Mouse (Mus musculus): ENCODE data around the gene Nek11. TPM values are rescaled to one million over a fixed set of nuclear protein-coding genes. Genes with fewer than 3 reads are reported as not detected.

Nek11 gene
- 0.30 TPM in 2 replicates for polyA plus RNA-seq (2014; fragmentation: Nextera tagmentation; extraction: Ambion mirVana)

DNA sequence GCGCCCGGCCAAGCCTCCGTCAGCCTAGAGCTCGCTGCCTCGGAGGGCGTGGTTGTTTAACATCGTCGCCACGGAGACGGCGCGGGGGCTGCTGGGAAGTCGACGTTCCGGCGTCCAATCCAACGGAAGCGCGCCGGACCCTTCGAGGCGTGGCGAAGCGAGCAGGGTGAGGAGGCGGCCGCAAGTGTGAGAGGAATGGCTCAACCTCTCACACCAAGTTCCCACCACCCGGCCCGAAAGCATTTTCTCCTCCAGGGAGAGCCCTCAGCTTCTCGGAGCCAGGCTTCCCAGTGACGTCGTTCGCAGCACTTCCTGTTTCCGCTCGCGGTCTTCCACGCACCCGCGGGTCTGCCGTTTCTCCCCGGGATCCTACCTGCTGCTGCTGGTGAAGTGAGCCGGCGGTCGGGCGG is at the start of gene Nek11, which contains the start of gene Aste1:
Gene Nek11, minus strand, starts transcription at position 307 of the 410 bp plus-strand sequence.
Gene Aste1, plus strand, starts transcription at position 175 of the 410 bp plus-strand sequence.
- Histone ChIP-seq H3K27me3 (ENCODE audit: control insufficient read depth, insufficient read depth, low read length) (no peaks in the 10 kb centered on the region), H3K4me2 (peak within 1 kb of the TSS; percentile 83), H3K36me3 (ENCODE audit: control insufficient read depth, insufficient read depth, low read length) (no peaks in the 10 kb centered on the region), H3K9ac (ENCODE audit: low read depth, low read length) (peak within 1 kb of the TSS; percentile 79), H3K27ac (ENCODE audit: low read depth, low read length) (peak within 1 kb of the TSS; percentile 98), H3K4me1 (ENCODE audit: control insufficient read depth, insufficient read depth, low read length) (peaks cover 13% of the 10 kb centered on the region), H3K4me3 (ENCODE audit: low read depth, low read length) (peak within 1 kb of the TSS; percentile 80), H3K9me3 (replicated peaks; ENCODE audit: control insufficient read depth, low read length) (no peaks in the 10 kb centered on the region)
- WGBS (ENCODE audit: insufficient replicate concordance): 0% methylated on average over 44 of the region's 44 CpGs
- ATAC-seq (replicated peaks; ENCODE audit: insufficient number of reproducible peaks, low FRiP score, low TSS enrichment): peak; percentile 96

GRCm38 (mm10) chr9:105408549-105408948 is 13.2 kb upstream of the Nek11 start:
- H3K36me3 ChIP-seq (ENCODE audit: control insufficient read depth, insufficient read depth, low read length): peaks cover 11% of the 10 kb centered on the region; the same call in 1 of the 2 replicates
- 91% methylated on average over 6 of the region's 6 CpGs for WGBS (ENCODE audit: insufficient replicate concordance)

GRCm38 (mm10) chr9:105394720-105395119 is 604 bp downstream of the Nek11 start:
- 12% methylated on average over 11 of the region's 11 CpGs for WGBS (ENCODE audit: insufficient replicate concordance)
- H3K36me3 ChIP-seq (ENCODE audit: control insufficient read depth, insufficient read depth, low read length): no peaks in the 10 kb centered on the region
- peak overlapping the region; percentile 79 for H3K9ac ChIP-seq (ENCODE audit: low read depth, low read length)
- H3K4me3 ChIP-seq (ENCODE audit: low read depth, low read length): peak overlapping the region; percentile 80
- H3K9me3 ChIP-seq (replicated peaks; ENCODE audit: control insufficient read depth, low read length): no peaks in the 10 kb centered on the region
- H3K4me2 ChIP-seq: peak overlapping the region; percentile 83
- 0 out of 2 replicates have a peak, but pooled peaks have one; percentile 3 for ATAC-seq (replicated peaks; ENCODE audit: insufficient number of reproducible peaks, low FRiP score, low TSS enrichment)
- peaks cover 13% of the 10 kb centered on the region for H3K4me1 ChIP-seq (ENCODE audit: control insufficient read depth, insufficient read depth, low read length)
- no peak overlapping the region for H3K27ac ChIP-seq (ENCODE audit: low read depth, low read length)
- no peaks in the 10 kb centered on the region for H3K27me3 ChIP-seq (ENCODE audit: control insufficient read depth, insufficient read depth, low read length)

More at GRCm38 (mm10) chr9:105408549-105408948, 13.2 kb upstream of the Nek11 start:
- no peak overlapping the region for H3K4me2 ChIP-seq
- no peaks in the 10 kb centered on the region for H3K4me1 ChIP-seq (ENCODE audit: control insufficient read depth, insufficient read depth, low read length)
- no peak overlapping the region for H3K4me3 ChIP-seq (ENCODE audit: low read depth, low read length)
- no peak overlapping the region for H3K9ac ChIP-seq (ENCODE audit: low read depth, low read length)
- H3K27ac ChIP-seq (ENCODE audit: low read depth, low read length): no peak overlapping the region
- no peak for ATAC-seq (replicated peaks; ENCODE audit: insufficient number of reproducible peaks, low FRiP score, low TSS enrichment)
- no peaks in the 10 kb centered on the region for H3K27me3 ChIP-seq (ENCODE audit: control insufficient read depth, insufficient read depth, low read length)
- H3K9me3 ChIP-seq (replicated peaks; ENCODE audit: control insufficient read depth, low read length): no peaks in the 10 kb centered on the region

- H3K4me2 ChIP-seq: no peak overlapping the region
- WGBS (ENCODE audit: insufficient replicate concordance): 66% methylated on average over 4 of the region's 5 CpGs
These were observed 4.7 kb downstream of the Nek11 start for GRCm38 (mm10) chr9:105390616-105391015.

GRCm38 (mm10) chr9:105389289-105389688 is 6.0 kb downstream of the Nek11 start:
- Histone ChIP-seq H3K4me2 (no peak overlapping the region), H3K27ac (ENCODE audit: low read depth, low read length) (no peak overlapping the region), H3K9me3 (replicated peaks; ENCODE audit: control insufficient read depth, low read length) (no peaks in the 10 kb centered on the region), H3K9ac (ENCODE audit: low read depth, low read length) (no peak overlapping the region), H3K4me1 (ENCODE audit: control insufficient read depth, insufficient read depth, low read length) (no peaks in the 10 kb centered on the region), H3K36me3 (ENCODE audit: control insufficient read depth, insufficient read depth, low read length) (no peaks in the 10 kb centered on the region), H3K27me3 (ENCODE audit: control insufficient read depth, insufficient read depth, low read length) (no peaks in the 10 kb centered on the region), H3K4me3 (ENCODE audit: low read depth, low read length) (no peak overlapping the region)
- ATAC-seq (replicated peaks; ENCODE audit: insufficient number of reproducible peaks, low FRiP score, low TSS enrichment): no peak
- 13% methylated on average over 4 of the region's 4 CpGs for WGBS (ENCODE audit: insufficient replicate concordance)

More at GRCm38 (mm10) chr9:105390616-105391015, 4.7 kb downstream of the Nek11 start:
- Histone ChIP-seq H3K4me3 (ENCODE audit: low read depth, low read length) (no peak overlapping the region), H3K9me3 (replicated peaks; ENCODE audit: control insufficient read depth, low read length) (no peaks in the 10 kb centered on the region), H3K9ac (ENCODE audit: low read depth, low read length) (no peak overlapping the region), H3K36me3 (ENCODE audit: control insufficient read depth, insufficient read depth, low read length) (no peaks in the 10 kb centered on the region), H3K27me3 (ENCODE audit: control insufficient read depth, insufficient read depth, low read length) (no peaks in the 10 kb centered on the region), H3K27ac (ENCODE audit: low read depth, low read length) (no peak overlapping the region), H3K4me1 (ENCODE audit: control insufficient read depth, insufficient read depth, low read length) (no peaks in the 10 kb centered on the region)
- ATAC-seq (replicated peaks; ENCODE audit: insufficient number of reproducible peaks, low FRiP score, low TSS enrichment): no peak

- Histone ChIP-seq H3K36me3 (ENCODE audit: control insufficient read depth, insufficient read depth, low read length) (no peaks in the 10 kb centered on the region), H3K9me3 (replicated peaks; ENCODE audit: control insufficient read depth, low read length) (no peaks in the 10 kb centered on the region), H3K4me3 (ENCODE audit: low read depth, low read length) (no peak overlapping the region), H3K4me2 (no peak overlapping the region), H3K27ac (ENCODE audit: low read depth, low read length) (no peak overlapping the region), H3K9ac (ENCODE audit: low read depth, low read length) (no peak overlapping the region), H3K4me1 (ENCODE audit: control insufficient read depth, insufficient read depth, low read length) (no peaks in the 10 kb centered on the region), H3K27me3 (ENCODE audit: control insufficient read depth, insufficient read depth, low read length) (no peaks in the 10 kb centered on the region)
- WGBS (ENCODE audit: insufficient replicate concordance): 79% methylated on average over 5 of the region's 5 CpGs
- ATAC-seq (replicated peaks; ENCODE audit: insufficient number of reproducible peaks, low FRiP score, low TSS enrichment): no peak
These were observed 7.9 kb downstream of the Nek11 start for GRCm38 (mm10) chr9:105387403-105387802.

- no peak for ATAC-seq (replicated peaks; ENCODE audit: insufficient number of reproducible peaks, low FRiP score, low TSS enrichment)
- no peak overlapping the region for H3K4me2 ChIP-seq
- no peak overlapping the region for H3K27ac ChIP-seq (ENCODE audit: low read depth, low read length)
- H3K36me3 ChIP-seq (ENCODE audit: control insufficient read depth, insufficient read depth, low read length): no peaks in the 10 kb centered on the region
- H3K4me3 ChIP-seq (ENCODE audit: low read depth, low read length): no peak overlapping the region
- H3K27me3 ChIP-seq (ENCODE audit: control insufficient read depth, insufficient read depth, low read length): no peaks in the 10 kb centered on the region
- WGBS (ENCODE audit: insufficient replicate concordance): 74% methylated on average over 8 of the region's 8 CpGs
- H3K9me3 ChIP-seq (replicated peaks; ENCODE audit: control insufficient read depth, low read length): no peaks in the 10 kb centered on the region
- no peaks in the 10 kb centered on the region for H3K4me1 ChIP-seq (ENCODE audit: control insufficient read depth, insufficient read depth, low read length)
- H3K9ac ChIP-seq (ENCODE audit: low read depth, low read length): no peak overlapping the region
These were observed 15.7 kb downstream of the Nek11 start for GRCm38 (mm10) chr9:105379533-105380145.

GRCm38 (mm10) chr9:105377622-105378021 is 17.7 kb downstream of the Nek11 start:
- H3K27ac ChIP-seq (ENCODE audit: low read depth, low read length): no peak overlapping the region
- no peaks in the 10 kb centered on the region for H3K27me3 ChIP-seq (ENCODE audit: control insufficient read depth, insufficient read depth, low read length)
- no peaks in the 10 kb centered on the region for H3K4me1 ChIP-seq (ENCODE audit: control insufficient read depth, insufficient read depth, low read length)
- no peak overlapping the region for H3K9ac ChIP-seq (ENCODE audit: low read depth, low read length)
- 56% methylated on average over 3 of the region's 3 CpGs for WGBS (ENCODE audit: insufficient replicate concordance)
- no peak overlapping the region for H3K4me2 ChIP-seq
- no peaks in the 10 kb centered on the region for H3K9me3 ChIP-seq (replicated peaks; ENCODE audit: control insufficient read depth, low read length)
- no peak overlapping the region for H3K4me3 ChIP-seq (ENCODE audit: low read depth, low read length)
- no peaks in the 10 kb centered on the region for H3K36me3 ChIP-seq (ENCODE audit: control insufficient read depth, insufficient read depth, low read length)
- ATAC-seq (replicated peaks; ENCODE audit: insufficient number of reproducible peaks, low FRiP score, low TSS enrichment): no peak

Measured in heart, embryonic 11.5 days (tissue).